Mouse (Mus musculus) liver, embryonic 13.5 days (tissue): ENCODE measurements around the gene Def6. TPM values are rescaled to one million over a fixed set of nuclear protein-coding genes. Genes with fewer than 3 reads are reported as not detected.

ENCODE experiments used
- ATAC-seq: fragments of 200-750 bp; cut with Nextera tagmentation; 2 replicates; pipeline ENCODE4 v1.8.0; 2017; ENCODE audit warnings: low read depth, mild to moderate bottlenecking, moderate number of reproducible peaks, moderate library complexity
- DNase-seq: peaks from one replicate; pipeline ENCODE4 v3.0.0; 2022
- H3K27ac ChIP-seq: fragments of 300-500 bp; sonication (generic); 2 replicates; pipeline ENCODE4 v1.5.1; 2015; ENCODE audit warnings: moderate library complexity, mild to moderate bottlenecking, inconsistent platforms
- H3K27me3 ChIP-seq: fragments of 300-500 bp; sonication (generic); 2 replicates; pipeline ENCODE4 v1.6.1; 2015; ENCODE audit warnings: mild to moderate bottlenecking, inconsistent platforms
- H3K36me3 ChIP-seq: fragments of 300-500 bp; sonication (generic); 2 replicates; pipeline ENCODE4 v1.6.1; 2015; ENCODE audit warnings: mild to moderate bottlenecking, inconsistent platforms
- H3K4me1 ChIP-seq: fragments of 300-500 bp; sonication (generic); replicated peaks from 2 replicates; pipeline ENCODE4 v1.6.1; 2015; ENCODE audit warnings: inconsistent platforms
- H3K4me2 ChIP-seq: fragments of 300-500 bp; sonication (generic); 2 replicates; pipeline ENCODE4 v1.6.1; 2015; ENCODE audit warnings: inconsistent platforms, mild to moderate bottlenecking, moderate library complexity
- H3K4me3 ChIP-seq: fragments of 300-500 bp; sonication (generic); replicated peaks from 2 replicates; pipeline ENCODE4 v1.5.1; 2015; ENCODE audit warnings: mild to moderate bottlenecking, inconsistent platforms
- H3K9ac ChIP-seq: fragments of 300-500 bp; sonication (generic); 2 replicates; pipeline ENCODE4 v1.6.1; 2015; ENCODE audit warnings: mild to moderate bottlenecking, inconsistent platforms
- H3K9me3 ChIP-seq: fragments of 300-500 bp; sonication (generic); replicated peaks from 2 replicates; pipeline ENCODE4 v1.6.1; 2016; ENCODE audit warnings: inconsistent platforms
- WGBS: fragments of 180-500 bp; shearing (Covaris S2); methylation state at CpG from one replicate; pipeline ENCODE4 v1.1.7; 2015; ENCODE audit not compliant: insufficient replicate concordance; 5-methylcytosine and 5-hydroxymethylcytosine counted together
- polyA plus RNA-seq: library from polyadenylated mRNA; unstranded; fragments of >200 nt; fragmentation: Nextera tagmentation; extraction: Ambion mirVana; gene quantifications from 2 replicates; pipeline ENCODE4 v1.2.1, GENCODE M21; 2015

Gene Def6
- 14.6 and 14.8 TPM in 2 replicates for polyA plus RNA-seq

GRCm38 (mm10) chr17:28207591-28208313 lies at the start of gene Def6:
Gene Def6 (plus strand): TSS chr17:28207778.
- Histone ChIP-seq H3K36me3 (peaks cover 3% of the 10 kb centered on the region; the same call in 1 of the 2 replicates), H3K9ac (peak within 1 kb of the TSS; percentile 72), H3K4me1 (peaks cover 60% of the 10 kb centered on the region), H3K4me3 (peak within 1 kb of the TSS; percentile 61), H3K9me3 (no peaks in the 10 kb centered on the region), H3K27ac (peak within 1 kb of the TSS; percentile 72), H3K27me3 (no peaks in the 10 kb centered on the region), H3K4me2 (peak within 1 kb of the TSS; percentile 79)
- peak; percentile 81 for ATAC-seq
- WGBS, result 5% methylated on average over 26 of the region's 26 CpGs
- peak; percentile 55 for DNase-seq

- WGBS, result 17% methylated on average over 9 of the region's 10 CpGs
- peaks cover 66% of the 10 kb centered on the region for H3K27me3 ChIP-seq
These were observed 47.2 kb upstream of the Def6 start for GRCm38 (mm10) chr17:28160361-28160760.

GRCm38 (mm10) chr17:28161310-28161881 lies 46.2 kb upstream of the Def6 start:
- no peak overlapping the region for H3K9ac ChIP-seq
- no peak overlapping the region for H3K4me2 ChIP-seq
- DNase-seq (no peak), ATAC-seq (no peak)
- H3K36me3 ChIP-seq, result no peaks in the 10 kb centered on the region
- H3K9me3 ChIP-seq, result no peaks in the 10 kb centered on the region
- peaks cover 65% of the 10 kb centered on the region for H3K27me3 ChIP-seq
- no peaks in the 10 kb centered on the region for H3K4me1 ChIP-seq
- no peak overlapping the region for H3K4me3 ChIP-seq
- H3K27ac ChIP-seq, result no peak overlapping the region
- WGBS, result 23% methylated on average over 11 of the region's 11 CpGs

More at GRCm38 (mm10) chr17:28160361-28160760, 47.2 kb upstream of the Def6 start:
- ATAC-seq (no peak), DNase-seq (no peak)
- H3K4me1 ChIP-seq, result no peaks in the 10 kb centered on the region
- no peak overlapping the region for H3K4me2 ChIP-seq
- no peak overlapping the region for H3K9ac ChIP-seq
- no peak overlapping the region for H3K4me3 ChIP-seq
- H3K36me3 ChIP-seq, result no peaks in the 10 kb centered on the region
- H3K27ac ChIP-seq, result no peak overlapping the region
- no peaks in the 10 kb centered on the region for H3K9me3 ChIP-seq

- Histone ChIP-seq H3K4me2 (no peak overlapping the region), H3K36me3 (no peaks in the 10 kb centered on the region), H3K9ac (no peak overlapping the region), H3K4me3 (no peak overlapping the region), H3K27me3 (peaks cover 52% of the 10 kb centered on the region), H3K9me3 (no peaks in the 10 kb centered on the region), H3K4me1 (no peaks in the 10 kb centered on the region), H3K27ac (no peak overlapping the region)
- WGBS, result 5% methylated on average over 6 of the region's 6 CpGs
- ATAC-seq (no peak; the same call in 1 of the 2 replicates), DNase-seq (peak; percentile 54)
These were observed 43.9 kb upstream of the Def6 start for GRCm38 (mm10) chr17:28163666-28164065.

- no peaks in the 10 kb centered on the region for H3K36me3 ChIP-seq
- H3K27me3 ChIP-seq, result 0 out of 2 replicates have a peak, but pooled peaks cover 2% of the 10 kb centered on the region
- H3K27ac ChIP-seq, result no peak overlapping the region
- no peak overlapping the region for H3K4me2 ChIP-seq
- DNase-seq, result no peak
- H3K9me3 ChIP-seq, result no peaks in the 10 kb centered on the region
- ATAC-seq, result no peak
- 74% methylated on average over 6 of the region's 6 CpGs for WGBS
- H3K4me3 ChIP-seq, result no peak overlapping the region
- H3K4me1 ChIP-seq, result peaks cover 9% of the 10 kb centered on the region; the same call in 1 of the 2 replicates
- no peak overlapping the region for H3K9ac ChIP-seq
These were observed 36.9 kb upstream of the Def6 start for GRCm38 (mm10) chr17:28170460-28171305.

GRCm38 (mm10) chr17:28172690-28173089 lies 34.9 kb upstream of the Def6 start:
- Histone ChIP-seq H3K4me2 (no peak overlapping the region), H3K36me3 (no peaks in the 10 kb centered on the region), H3K9me3 (no peaks in the 10 kb centered on the region), H3K27me3 (0 out of 2 replicates have a peak, but pooled peaks cover 2% of the 10 kb centered on the region), H3K4me1 (peaks cover 22% of the 10 kb centered on the region), H3K27ac (no peak overlapping the region), H3K4me3 (no peak overlapping the region), H3K9ac (no peak overlapping the region)
- WGBS, result 59% methylated on average over 9 of the region's 9 CpGs
- DNase-seq (no peak), ATAC-seq (no peak)

GRCm38 (mm10) chr17:28176775-28177539 lies 30.6 kb upstream of the Def6 start, which contains the start of gene Zfp523:
Gene Zfp523 (plus strand): TSS chr17:28177129.
- Histone ChIP-seq H3K4me3 (peak within 1 kb of the TSS; percentile 77), H3K9me3 (no peaks in the 10 kb centered on the region), H3K4me1 (peaks cover 57% of the 10 kb centered on the region), H3K27ac (peak within 1 kb of the TSS; percentile 75), H3K36me3 (no peaks in the 10 kb centered on the region), H3K4me2 (peak within 1 kb of the TSS; percentile 90), H3K27me3 (0 out of 2 replicates have a peak, but pooled peaks cover 2% of the 10 kb centered on the region), H3K9ac (peak within 1 kb of the TSS; percentile 87)
- ATAC-seq (peak; percentile 79), DNase-seq (peak; percentile 76)
- WGBS, result under 1% methylated on average over 81 of the region's 82 CpGs

GRCm38 (mm10) chr17:28177540-28178046 lies 30.0 kb upstream of the Def6 start:
- Histone ChIP-seq H3K4me1 (peaks cover 63% of the 10 kb centered on the region), H3K27me3 (0 out of 2 replicates have a peak, but pooled peaks cover 2% of the 10 kb centered on the region), H3K4me2 (peak overlapping the region; percentile 90), H3K36me3 (no peaks in the 10 kb centered on the region), H3K9me3 (no peaks in the 10 kb centered on the region), H3K9ac (peak overlapping the region; percentile 87), H3K27ac (peak overlapping the region; percentile 75), H3K4me3 (peak overlapping the region; percentile 77)
- WGBS, result 8% methylated on average over 16 of the region's 22 CpGs
- DNase-seq, result peak; percentile 9
- peak; percentile 60 for ATAC-seq

GRCm38 (mm10) chr17:28180331-28180730 lies 27.2 kb upstream of the Def6 start:
- no peak overlapping the region for H3K4me3 ChIP-seq
- H3K4me2 ChIP-seq, result no peak overlapping the region
- H3K27me3 ChIP-seq, result no peaks in the 10 kb centered on the region
- 59% methylated on average over 4 of the region's 4 CpGs for WGBS
- no peak overlapping the region for H3K9ac ChIP-seq
- ATAC-seq (no peak), DNase-seq (no peak)
- H3K27ac ChIP-seq, result no peak overlapping the region
- H3K4me1 ChIP-seq, result peaks cover 78% of the 10 kb centered on the region
- no peaks in the 10 kb centered on the region for H3K9me3 ChIP-seq
- no peaks in the 10 kb centered on the region for H3K36me3 ChIP-seq

- WGBS, result 63% methylated on average over 15 of the region's 15 CpGs
- Histone ChIP-seq H3K4me2 (no peak overlapping the region), H3K27me3 (no peaks in the 10 kb centered on the region), H3K9me3 (no peaks in the 10 kb centered on the region), H3K4me3 (no peak overlapping the region), H3K9ac (no peak overlapping the region), H3K27ac (no peak overlapping the region), H3K4me1 (peaks cover 80% of the 10 kb centered on the region), H3K36me3 (no peaks in the 10 kb centered on the region)
- DNase-seq (no peak), ATAC-seq (no peak)
These were observed 26.6 kb upstream of the Def6 start for GRCm38 (mm10) chr17:28180783-28181544.
